Mouse (Mus musculus) olfactory bulb, adult 2 months (tissue): ENCODE results near the gene Ccp110. TPM values are rescaled to one million over a fixed set of nuclear protein-coding genes. Genes with fewer than 3 reads are reported as not detected.
A peak's percentile ranks its signal among the peaks of the same experiment; 100 is the strongest.

Experiments
- H3K27ac ChIP-seq: fragments of 200-500 bp; 2 replicates; pipeline ENCODE4 v1.5.1; 2012; ENCODE audit warnings: low read depth, low read length; ENCODE audit not compliant: insufficient read depth
- H3K4me1 ChIP-seq: fragments of 200-500 bp; 2 replicates; pipeline ENCODE4 v1.6.1; 2012; ENCODE audit warnings: low read length; ENCODE audit not compliant: control insufficient read depth, insufficient read depth
- H3K4me3 ChIP-seq: fragments of 200-500 bp; 2 replicates; pipeline ENCODE4 v1.5.1; 2012; ENCODE audit warnings: mild to moderate bottlenecking, low read depth, low read length, moderate library complexity; ENCODE audit not compliant: insufficient read depth
- CTCF ChIP-seq: fragments of 200-500 bp; IDR thresholded peaks from 2 replicates; pipeline ENCODE4 v1.5.1; 2012; ENCODE audit warnings: low read depth, mild to moderate bottlenecking, low read length, moderate library complexity; ENCODE audit not compliant: insufficient read depth
- POLR2A ChIP-seq: fragments of 200-500 bp; IDR thresholded peaks from 2 replicates; pipeline ENCODE4 v1.6.1; 2012; ENCODE audit warnings: mild to moderate bottlenecking, low read depth, low read length, moderate library complexity; ENCODE audit not compliant: insufficient read depth
- WGBS: fragments of 180-500 bp; shearing (Covaris S2); methylation state at CpG from one replicate; pipeline ENCODE4 v1.1.7; 2018; 5-methylcytosine and 5-hydroxymethylcytosine counted together
- polyA plus RNA-seq: library from polyadenylated mRNA; stranded (reverse); fragments of >200 nt; gene quantifications from 2 replicates; pipeline ENCODE4 v1.2.4, GENCODE M21; 2012; ENCODE audit warnings: low replicate concordance; ENCODE audit not compliant: missing spikeins, insufficient read depth, insufficient read length

The Ccp110 gene
- polyA plus RNA-seq, 1 experiment = not detected

DNA sequence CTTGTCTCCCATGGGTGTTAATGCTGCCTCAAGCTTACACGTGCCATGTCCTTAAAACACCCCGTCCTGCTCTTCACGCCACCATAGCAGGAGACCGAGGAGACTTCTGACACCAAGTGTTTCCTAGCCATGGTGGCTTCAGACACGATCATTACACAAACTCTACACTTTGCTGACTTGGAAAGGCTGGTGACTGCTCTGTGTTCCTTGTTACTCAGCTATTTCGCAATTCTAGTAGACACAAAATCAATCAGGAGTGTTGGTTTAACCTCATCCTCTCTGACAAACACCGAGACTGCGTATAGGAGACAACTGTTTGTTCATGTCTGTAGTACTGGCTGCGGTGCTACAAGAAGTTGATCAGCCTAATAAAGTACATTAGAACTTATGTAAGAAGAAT, 13.5 kb upstream of the Ccp110 start:
- Histone ChIP-seq H3K27ac (no peak overlapping the region), H3K4me3 (no peak overlapping the region), H3K4me1 (peaks cover 9% of the 10 kb centered on the region)
- WGBS = 92% methylated on average over 9 of the region's 9 CpGs
- TF ChIP-seq CTCF (no peak), POLR2A (no peak)

DNA sequence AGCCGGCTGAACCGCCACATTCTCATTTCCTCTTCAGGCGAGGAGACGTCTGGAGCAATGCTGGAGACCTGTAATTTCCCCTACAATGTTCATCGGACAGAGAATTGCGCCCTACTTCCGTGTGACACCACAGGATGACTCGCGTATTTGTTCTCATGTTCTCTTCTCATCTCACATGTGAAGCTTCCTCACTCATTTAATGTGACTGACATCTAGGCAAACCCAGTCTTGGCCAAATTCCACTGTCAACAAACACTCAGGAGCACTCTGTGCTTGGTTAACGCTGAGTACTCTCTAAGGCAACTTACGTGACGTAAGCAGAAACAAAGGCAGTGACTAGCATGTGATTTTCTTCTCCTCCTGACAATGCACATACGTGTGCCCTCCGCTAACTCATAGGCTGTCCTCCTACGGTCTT, 9.2 kb upstream of the Ccp110 start:
- Histone ChIP-seq H3K27ac (peak overlapping the region; percentile 14; the same call in 1 of the 2 replicates), H3K4me1 (peaks cover 11% of the 10 kb centered on the region), H3K4me3 (peak overlapping the region; percentile 20)
- TF ChIP-seq CTCF = no peak
- TF ChIP-seq POLR2A = no peak
- 35% methylated on average over 15 of the region's 15 CpGs for WGBS

DNA sequence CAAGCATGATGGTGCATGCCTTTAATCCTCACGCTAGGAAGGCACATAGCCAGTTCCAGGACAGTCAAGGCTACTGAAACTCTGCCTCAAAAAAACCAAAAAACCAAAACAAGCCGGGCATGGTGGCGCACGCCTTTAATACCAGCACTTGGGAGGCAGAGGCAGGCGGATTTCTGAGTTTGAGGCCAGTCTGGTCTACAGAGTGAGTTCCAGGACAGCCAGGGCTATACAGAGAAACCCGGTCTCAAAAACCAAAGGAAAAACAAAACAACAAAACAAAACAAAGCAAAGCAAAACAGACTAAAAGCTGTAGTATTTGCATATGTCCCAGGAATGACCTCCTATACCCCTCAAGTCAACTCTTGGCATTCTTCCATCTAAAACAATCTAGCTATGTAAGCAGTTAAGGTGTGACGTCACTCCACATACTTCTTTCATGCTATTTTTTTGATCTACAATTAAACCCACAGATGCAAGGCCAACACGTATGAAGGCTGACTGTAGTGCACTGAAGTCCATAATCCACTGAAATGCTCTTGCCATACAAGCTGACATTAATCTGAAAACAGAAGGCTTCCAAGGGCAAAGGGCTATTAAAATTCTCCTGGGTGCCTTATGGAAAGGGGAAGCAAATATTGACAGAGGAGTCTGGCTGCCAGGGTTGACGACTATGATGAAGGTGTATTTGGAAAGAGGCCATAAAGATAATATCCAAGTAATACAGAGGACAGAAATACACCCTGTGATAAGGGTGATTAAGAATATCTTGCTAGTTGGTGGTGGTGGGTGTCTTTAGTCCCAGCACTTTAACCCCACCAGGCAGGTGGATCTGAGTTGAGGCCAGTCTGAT, 8.1 kb upstream of the Ccp110 start:
- peaks cover 11% of the 10 kb centered on the region for H3K4me1 ChIP-seq
- H3K27ac ChIP-seq = 0 out of 2 replicates have a peak overlapping the region, but pooled peaks have one; percentile 14
- no peak for TF ChIP-seq CTCF
- TF ChIP-seq POLR2A = no peak
- H3K4me3 ChIP-seq = no peak overlapping the region
- WGBS = 53% methylated on average over 9 of the region's 9 CpGs

DNA sequence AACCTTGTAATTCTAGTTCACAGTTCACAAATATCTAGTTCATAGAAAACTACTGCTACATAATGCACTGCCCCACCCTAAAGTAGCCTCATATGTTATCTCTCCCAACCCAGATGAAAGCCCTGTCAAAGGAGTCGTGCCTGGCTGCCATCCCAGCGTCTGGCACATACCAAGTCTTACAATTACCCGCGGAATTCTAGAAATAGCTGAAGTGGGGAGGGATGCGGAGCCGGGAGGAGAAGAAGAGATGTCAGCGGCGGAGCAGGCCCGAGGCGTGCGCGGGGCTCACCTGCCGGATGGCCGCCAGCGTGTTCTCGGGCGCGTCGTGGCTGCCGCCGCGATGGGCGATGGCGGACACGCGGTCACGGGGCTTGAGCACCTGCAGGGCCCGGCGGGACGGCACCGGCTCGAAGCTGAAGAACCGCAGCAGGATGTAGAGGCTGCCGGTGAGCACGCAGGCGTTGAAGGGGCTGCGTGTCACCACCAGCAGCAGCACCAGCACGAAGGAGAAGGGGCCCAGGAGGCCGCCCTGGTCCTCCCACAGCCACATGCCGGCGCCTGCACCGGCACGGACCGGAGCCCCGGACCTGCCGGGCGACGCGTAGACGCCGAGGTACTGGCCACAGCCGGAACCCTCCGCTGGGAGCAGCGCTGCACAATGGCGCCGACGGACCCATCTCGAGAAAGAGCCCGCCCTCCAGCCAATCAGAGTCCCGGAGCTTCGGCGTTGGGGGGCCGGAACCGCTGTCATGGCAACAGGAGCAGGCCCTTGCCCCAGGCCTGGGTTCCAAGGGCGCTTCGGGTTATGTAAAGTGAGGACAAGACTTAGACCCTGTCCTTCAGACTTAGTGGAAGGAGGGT, 7.0 kb upstream of the Ccp110 start, which contains the start of gene Gde1:
TSS of gene Gde1 (minus strand) at position 678 of the 861 bp plus-strand sequence.
- H3K4me1 ChIP-seq = peaks cover 8% of the 10 kb centered on the region
- H3K27ac ChIP-seq = peak within 1 kb of the TSS; percentile 96
- peak within 1 kb of the TSS; percentile 93 for H3K4me3 ChIP-seq
- under 1% methylated on average over 66 of the region's 66 CpGs for WGBS
- TF ChIP-seq POLR2A (peak; percentile 81), CTCF (0 out of 2 replicates have a peak, but pooled peaks have one; percentile 8)

DNA sequence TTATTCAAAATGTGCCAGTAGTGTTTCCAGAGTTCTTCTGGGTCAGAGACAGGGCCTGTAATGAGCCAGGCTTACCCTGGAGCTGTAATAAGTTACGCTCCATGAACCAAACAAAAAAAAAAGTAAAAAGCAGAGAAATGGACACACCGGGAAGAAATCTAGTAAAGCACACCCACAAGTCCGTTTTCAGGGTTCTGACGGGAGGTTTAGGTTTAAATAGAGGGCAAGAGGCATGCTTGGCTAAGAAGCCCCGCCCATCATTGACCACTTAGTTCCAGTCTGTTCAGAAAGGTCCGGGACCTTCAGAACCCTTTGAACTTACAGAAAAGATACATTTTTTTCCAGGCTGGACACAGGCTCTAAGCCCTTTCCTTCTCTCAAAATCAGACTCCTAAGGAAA, 6.3 kb upstream of the Ccp110 start:
- H3K27ac ChIP-seq = peak overlapping the region; percentile 96
- 20% methylated on average over 6 of the region's 6 CpGs for WGBS
- TF ChIP-seq POLR2A (no peak), CTCF (no peak)
- peaks cover 8% of the 10 kb centered on the region for H3K4me1 ChIP-seq
- no peak overlapping the region; the same call in 1 of the 2 replicates for H3K4me3 ChIP-seq

DNA sequence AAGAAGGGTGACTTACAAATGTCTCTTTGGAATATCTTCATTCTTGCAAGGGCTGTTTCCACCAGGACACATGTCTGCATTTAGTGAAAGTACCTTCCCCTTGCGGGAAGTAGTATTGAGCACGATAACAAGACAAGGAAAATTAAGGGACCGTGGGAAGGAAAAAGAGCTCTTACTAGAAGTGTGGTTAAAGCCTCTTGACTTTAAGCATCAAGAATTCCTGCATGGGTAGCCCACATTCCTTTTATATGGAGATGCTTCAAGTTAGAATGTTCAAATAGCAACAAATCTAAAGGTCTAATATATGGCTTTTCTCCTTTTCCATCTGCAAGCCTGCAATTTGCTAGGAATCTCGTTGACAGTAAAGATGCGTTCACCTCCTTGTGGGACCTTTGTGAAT, 5.9 kb upstream of the Ccp110 start:
- WGBS = 53% methylated on average over 5 of the region's 5 CpGs
- Histone ChIP-seq H3K4me3 (no peak overlapping the region), H3K4me1 (peaks cover 8% of the 10 kb centered on the region), H3K27ac (peak overlapping the region; percentile 96)
- TF ChIP-seq CTCF (no peak), POLR2A (no peak)

DNA sequence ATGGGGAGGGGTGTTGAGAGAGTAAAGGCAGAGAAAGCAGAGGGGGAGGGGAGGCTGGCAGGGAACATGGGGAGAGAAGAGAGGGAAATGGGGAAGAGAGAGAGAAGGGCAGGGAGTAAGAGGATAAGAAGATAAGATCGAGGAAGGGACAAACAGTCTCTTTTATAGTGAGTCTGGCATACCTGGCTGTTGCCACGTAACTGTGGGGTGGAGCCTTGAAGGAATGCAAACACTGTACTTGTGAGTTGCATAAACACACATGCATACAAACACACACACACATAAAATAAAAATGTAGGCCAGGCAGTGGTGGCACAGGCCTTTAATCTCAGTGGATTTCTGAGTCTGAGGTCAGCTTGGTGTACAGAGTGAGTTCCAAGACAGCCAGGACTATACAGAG, 5.1 kb upstream of the Ccp110 start:
- no peak overlapping the region for H3K4me3 ChIP-seq
- 94% methylated on average over 2 of the region's 2 CpGs for WGBS
- peaks cover 4% of the 10 kb centered on the region; the same call in 1 of the 2 replicates for H3K4me1 ChIP-seq
- H3K27ac ChIP-seq = 0 out of 2 replicates have a peak overlapping the region, but pooled peaks have one; percentile 31
- TF ChIP-seq CTCF (no peak), POLR2A (no peak)

DNA sequence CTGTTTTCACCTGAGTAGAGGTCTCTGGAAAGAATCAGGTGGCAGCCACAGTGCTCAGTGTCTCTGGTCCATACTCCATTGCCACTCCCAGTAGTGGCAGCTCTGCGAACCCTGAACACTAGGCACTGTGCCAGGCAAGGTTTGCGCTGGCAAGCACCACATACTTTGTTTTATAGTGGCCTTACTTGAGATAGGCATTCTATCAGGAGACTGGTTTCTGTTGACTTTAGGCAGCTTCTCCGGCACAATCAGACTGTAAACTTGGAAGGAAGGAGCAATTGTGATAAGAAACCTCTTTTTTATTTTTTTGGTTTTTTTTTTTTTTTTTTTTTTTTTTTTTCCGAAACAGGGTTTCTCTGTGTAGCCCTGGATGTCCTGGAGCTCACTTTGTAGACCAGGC, 4.3 kb upstream of the Ccp110 start:
- no peak overlapping the region for H3K4me3 ChIP-seq
- 84% methylated on average over 4 of the region's 4 CpGs for WGBS
- no peak overlapping the region for H3K27ac ChIP-seq
- 0 out of 2 replicates have a peak, but pooled peaks cover 2% of the 10 kb centered on the region for H3K4me1 ChIP-seq
- TF ChIP-seq POLR2A = no peak
- TF ChIP-seq CTCF = no peak
